Mouse (Mus musculus) neural tube, embryonic 13.5 days (tissue): ENCODE results near the gene Phldb2. TPM values are rescaled to one million over a fixed set of nuclear protein-coding genes. Genes with fewer than 3 reads are reported as not detected.
A peak's percentile ranks its signal among the peaks of the same experiment; 100 is the strongest.

ENCODE experiments used
- ATAC-seq: fragments of 200-750 bp; cut with Nextera tagmentation; 2 replicates; pipeline ENCODE4 v1.8.0; 2017; ENCODE audit warnings: low read depth, mild to moderate bottlenecking, moderate TSS enrichment, moderate library complexity
- H3K27ac ChIP-seq: fragments of 300-500 bp; sonication (generic); replicated peaks from 2 replicates; pipeline ENCODE4 v1.5.1; 2015; ENCODE audit warnings: moderate library complexity, mild to moderate bottlenecking, inconsistent platforms
- H3K27me3 ChIP-seq: fragments of 300-500 bp; sonication (generic); 2 replicates; pipeline ENCODE4 v1.6.1; 2015; ENCODE audit warnings: mild to moderate bottlenecking, inconsistent platforms
- H3K36me3 ChIP-seq: fragments of 300-500 bp; sonication (generic); 2 replicates; pipeline ENCODE4 v1.6.1; 2015; ENCODE audit warnings: mild to moderate bottlenecking, inconsistent platforms
- H3K4me1 ChIP-seq: fragments of 300-500 bp; sonication (generic); replicated peaks from 2 replicates; pipeline ENCODE4 v1.6.1; 2015; ENCODE audit warnings: inconsistent platforms
- H3K4me2 ChIP-seq: fragments of 300-500 bp; sonication (generic); 2 replicates; pipeline ENCODE4 v1.6.1; 2015; ENCODE audit warnings: inconsistent platforms, mild to moderate bottlenecking, moderate library complexity
- H3K4me3 ChIP-seq: fragments of 300-500 bp; sonication (generic); 2 replicates; pipeline ENCODE4 v1.5.1; 2015; ENCODE audit warnings: mild to moderate bottlenecking, inconsistent platforms
- H3K9ac ChIP-seq: fragments of 300-500 bp; sonication (generic); 2 replicates; pipeline ENCODE4 v1.6.1; 2015; ENCODE audit warnings: moderate library complexity, mild to moderate bottlenecking, inconsistent platforms
- H3K9me3 ChIP-seq: fragments of 300-500 bp; sonication (generic); 2 replicates; pipeline ENCODE4 v1.6.1; 2016; ENCODE audit warnings: inconsistent platforms
- WGBS: fragments of 180-500 bp; shearing (Covaris S2); methylation state at CpG from one replicate; pipeline ENCODE4 v1.1.7; 2015; 5-methylcytosine and 5-hydroxymethylcytosine counted together
- polyA plus RNA-seq: library from polyadenylated mRNA; unstranded; fragments of >200 nt; fragmentation: Nextera tagmentation; extraction: Ambion mirVana; gene quantifications from 2 replicates; pipeline ENCODE4 v1.2.1, GENCODE M21; 2015

Gene Phldb2
- polyA plus RNA-seq, 1 experiment from 2014 or later: 14.6 TPM

- WGBS: 13% methylated on average over 10 of the region's 10 CpGs
- peak overlapping the region; percentile 62 for H3K4me3 ChIP-seq
- peaks cover 17% of the 10 kb centered on the region; the same call in 1 of the 2 replicates for H3K27me3 ChIP-seq
- H3K4me2 ChIP-seq: peak overlapping the region; percentile 96
- no peaks in the 10 kb centered on the region for H3K36me3 ChIP-seq
- no peak for ATAC-seq
- H3K9me3 ChIP-seq: no peaks in the 10 kb centered on the region
- peak overlapping the region; percentile 89; the same call in 1 of the 2 replicates for H3K9ac ChIP-seq
- no peak overlapping the region for H3K27ac ChIP-seq
- H3K4me1 ChIP-seq: peaks cover 36% of the 10 kb centered on the region
Observed at GRCm38 (mm10) chr16:45844875-45845274, 108.5 kb downstream of the Phldb2 start.

- H3K4me2 ChIP-seq: peak overlapping the region; percentile 96
- peak overlapping the region; percentile 53; the same call in 1 of the 2 replicates for H3K27ac ChIP-seq
- H3K36me3 ChIP-seq: no peaks in the 10 kb centered on the region
- H3K9me3 ChIP-seq: no peaks in the 10 kb centered on the region
- under 1% methylated on average over 45 of the region's 45 CpGs for WGBS
- peaks cover 36% of the 10 kb centered on the region for H3K4me1 ChIP-seq
- H3K27me3 ChIP-seq: peaks cover 17% of the 10 kb centered on the region; the same call in 1 of the 2 replicates
- H3K4me3 ChIP-seq: peak overlapping the region; percentile 62
- peak overlapping the region; percentile 89 for H3K9ac ChIP-seq
- ATAC-seq: peak; percentile 95
Observed at GRCm38 (mm10) chr16:45844049-45844780, 109.2 kb downstream of the Phldb2 start.

GRCm38 (mm10) chr16:45843351-45843891, 110.0 kb downstream of the Phldb2 start:
- ATAC-seq: peak; percentile 44
- H3K9me3 ChIP-seq: no peaks in the 10 kb centered on the region
- under 1% methylated on average over 16 of the region's 16 CpGs for whole genome bisulfite sequencing
- H3K4me1 ChIP-seq: peaks cover 37% of the 10 kb centered on the region
- H3K4me2 ChIP-seq: peak overlapping the region; percentile 96
- H3K36me3 ChIP-seq: no peaks in the 10 kb centered on the region
- peak overlapping the region; percentile 89 for H3K9ac ChIP-seq
- peak overlapping the region; percentile 53 for H3K27ac ChIP-seq
- H3K27me3 ChIP-seq: peaks cover 17% of the 10 kb centered on the region; the same call in 1 of the 2 replicates
- peak overlapping the region; percentile 62 for H3K4me3 ChIP-seq

- H3K27ac ChIP-seq: no peak overlapping the region
- H3K4me3 ChIP-seq: peak overlapping the region; percentile 62
- peak overlapping the region; percentile 96 for H3K4me2 ChIP-seq
- no peak for ATAC-seq
- 65% methylated on average over 4 of the region's 4 CpGs for WGBS
- H3K27me3 ChIP-seq: peaks cover 17% of the 10 kb centered on the region; the same call in 1 of the 2 replicates
- peak overlapping the region; percentile 31; the same call in 1 of the 2 replicates for H3K9ac ChIP-seq
- no peaks in the 10 kb centered on the region for H3K36me3 ChIP-seq
- peaks cover 44% of the 10 kb centered on the region for H3K4me1 ChIP-seq
- no peaks in the 10 kb centered on the region for H3K9me3 ChIP-seq
Observed at GRCm38 (mm10) chr16:45842440-45842839, 111.0 kb downstream of the Phldb2 start.

GRCm38 (mm10) chr16:45841806-45842205, 111.6 kb downstream of the Phldb2 start:
- H3K4me1 ChIP-seq: peaks cover 44% of the 10 kb centered on the region
- no peaks in the 10 kb centered on the region for H3K9me3 ChIP-seq
- peak overlapping the region; percentile 62 for H3K4me3 ChIP-seq
- H3K27ac ChIP-seq: no peak overlapping the region
- ATAC-seq: no peak
- H3K36me3 ChIP-seq: no peaks in the 10 kb centered on the region
- peaks cover 11% of the 10 kb centered on the region; the same call in 1 of the 2 replicates for H3K27me3 ChIP-seq
- H3K9ac ChIP-seq: 0 out of 2 replicates have a peak overlapping the region, but pooled peaks have one; percentile 31
- peak overlapping the region; percentile 96 for H3K4me2 ChIP-seq
- 85% methylated on average over 3 of the region's 3 CpGs for WGBS

GRCm38 (mm10) chr16:45841016-45841415, 112.4 kb downstream of the Phldb2 start:
- WGBS: 68% methylated on average over 3 of the region's 3 CpGs
- H3K27ac ChIP-seq: no peak overlapping the region
- no peak overlapping the region for H3K9ac ChIP-seq
- peaks cover 9% of the 10 kb centered on the region; the same call in 1 of the 2 replicates for H3K27me3 ChIP-seq
- H3K4me1 ChIP-seq: peaks cover 44% of the 10 kb centered on the region
- no peak overlapping the region for H3K4me3 ChIP-seq
- no peaks in the 10 kb centered on the region for H3K36me3 ChIP-seq
- no peak for ATAC-seq
- no peaks in the 10 kb centered on the region for H3K9me3 ChIP-seq
- no peak overlapping the region; the same call in 1 of the 2 replicates for H3K4me2 ChIP-seq

GRCm38 (mm10) chr16:45837541-45838342, 115.7 kb downstream of the Phldb2 start:
- no peak overlapping the region for H3K4me3 ChIP-seq
- no peak for ATAC-seq
- no peak overlapping the region for H3K27ac ChIP-seq
- H3K36me3 ChIP-seq: no peaks in the 10 kb centered on the region
- WGBS: 73% methylated on average over 5 of the region's 5 CpGs
- no peak overlapping the region for H3K9ac ChIP-seq
- H3K27me3 ChIP-seq: no peaks in the 10 kb centered on the region
- peaks cover 25% of the 10 kb centered on the region for H3K4me1 ChIP-seq
- no peak overlapping the region for H3K4me2 ChIP-seq
- no peaks in the 10 kb centered on the region for H3K9me3 ChIP-seq

GRCm38 (mm10) chr16:45832747-45833108, 120.7 kb downstream of the Phldb2 start:
- no peak overlapping the region for H3K4me2 ChIP-seq
- H3K4me3 ChIP-seq: no peak overlapping the region
- H3K9ac ChIP-seq: no peak overlapping the region
- no peaks in the 10 kb centered on the region for H3K36me3 ChIP-seq
- H3K4me1 ChIP-seq: peaks cover 11% of the 10 kb centered on the region
- no peak for ATAC-seq
- H3K27me3 ChIP-seq: no peaks in the 10 kb centered on the region
- WGBS: 74% methylated on average over 6 of the region's 6 CpGs
- no peak overlapping the region for H3K27ac ChIP-seq
- H3K9me3 ChIP-seq: 0 out of 2 replicates have a peak, but pooled peaks cover 3% of the 10 kb centered on the region

- 71% methylated on average over 8 of the region's 8 CpGs for WGBS
Observed at GRCm38 (mm10) chr16:45832061-45832746, 121.2 kb downstream of the Phldb2 start.

GRCm38 (mm10) chr16:45831094-45831872, 122.1 kb downstream of the Phldb2 start:
- H3K4me3 ChIP-seq: no peak overlapping the region
- H3K27me3 ChIP-seq: no peaks in the 10 kb centered on the region
- H3K36me3 ChIP-seq: no peaks in the 10 kb centered on the region
- WGBS: 50% methylated on average over 4 of the region's 4 CpGs
- no peak overlapping the region for H3K27ac ChIP-seq
- H3K9me3 ChIP-seq: 0 out of 2 replicates have a peak, but pooled peaks cover 3% of the 10 kb centered on the region
- peaks cover 11% of the 10 kb centered on the region for H3K4me1 ChIP-seq
- H3K9ac ChIP-seq: no peak overlapping the region
- no peak overlapping the region for H3K4me2 ChIP-seq
- no peak for ATAC-seq

More at GRCm38 (mm10) chr16:45832061-45832746, 121.2 kb downstream of the Phldb2 start:
- ATAC-seq: no peak
- no peak overlapping the region for H3K27ac ChIP-seq
- H3K27me3 ChIP-seq: no peaks in the 10 kb centered on the region
- H3K4me2 ChIP-seq: no peak overlapping the region
- H3K4me1 ChIP-seq: peaks cover 11% of the 10 kb centered on the region
- H3K9ac ChIP-seq: no peak overlapping the region
- 0 out of 2 replicates have a peak, but pooled peaks cover 3% of the 10 kb centered on the region for H3K9me3 ChIP-seq
- H3K4me3 ChIP-seq: no peak overlapping the region
- H3K36me3 ChIP-seq: no peaks in the 10 kb centered on the region
